Mouse (Mus musculus) C2C12 (cell line): ENCODE measurements around the gene Dmgdh. TPM values are rescaled to one million over a fixed set of nuclear protein-coding genes. Genes with fewer than 3 reads are reported as not detected.

Experiments
- H3K27me3 ChIP-seq: one replicate; pipeline ENCODE4 v1.6.1; 2011; ENCODE audit not compliant: control insufficient read depth, insufficient read depth, insufficient read length
- H3K36me3 ChIP-seq: one replicate; pipeline ENCODE4 v1.6.1; 2011; ENCODE audit not compliant: control insufficient read depth, insufficient read depth
- H3K4me3 ChIP-seq: one replicate; pipeline ENCODE4 v1.5.1; 2011; ENCODE audit warnings: mild to moderate bottlenecking, control low read depth; ENCODE audit not compliant: poor library complexity, insufficient read depth, severe bottlenecking
- H3K79me2 ChIP-seq: one replicate; pipeline ENCODE4 v1.6.1; 2011; ENCODE audit not compliant: control insufficient read depth, insufficient read depth
- H3K79me3 ChIP-seq: one replicate; pipeline ENCODE4 v1.6.1; 2011; ENCODE audit warnings: low read depth, control low read depth
- H3ac ChIP-seq: one replicate; pipeline ENCODE3; 2011; ENCODE audit warnings: low read depth; ENCODE audit not compliant: control insufficient read depth, insufficient read length
- CEBPB ChIP-seq: IDR thresholded peaks from one replicate; pipeline ENCODE4 v1.6.1; 2011; ENCODE audit warnings: low read depth, mild to moderate bottlenecking, control low read depth, moderate library complexity
- CTCF ChIP-seq: IDR thresholded peaks from one replicate; pipeline ENCODE4 v1.5.1; 2011; ENCODE audit not compliant: control insufficient read depth, insufficient read depth, insufficient read length
- FOSL1 ChIP-seq: IDR thresholded peaks from one replicate; pipeline ENCODE4 v1.8.0; 2011; ENCODE audit warnings: mild to moderate bottlenecking, low read length; ENCODE audit not compliant: poor library complexity, insufficient read depth, severe bottlenecking
- MAX ChIP-seq: IDR thresholded peaks from one replicate; pipeline ENCODE4 v1.6.1; 2011; ENCODE audit warnings: mild to moderate bottlenecking, control low read depth
- MYOD1 ChIP-seq: IDR thresholded peaks from one replicate; pipeline ENCODE4 v1.6.1; 2011; ENCODE audit warnings: low read depth; ENCODE audit not compliant: control insufficient read depth, insufficient read length
- MYOG ChIP-seq: IDR thresholded peaks from one replicate; pipeline ENCODE4 v1.6.1; 2011; ENCODE audit not compliant: control insufficient read depth, insufficient read length; ENCODE audit errors: extremely low read depth
- USF1 ChIP-seq: IDR thresholded peaks from one replicate; pipeline ENCODE4 v1.6.1; 2011; ENCODE audit warnings: low read depth, mild to moderate bottlenecking, control low read depth, moderate library complexity
- polyA plus RNA-seq: library from polyadenylated mRNA; unstranded; fragments of >200 nt; fragmentation: generic; extraction: Trizol; gene quantifications from one replicate; pipeline ENCODE4 v1.2.1, GENCODE M21; 2012; ENCODE audit warnings: missing spikeins

The Dmgdh gene
- polyA plus RNA-seq, 1 experiment: not detected

- Histone ChIP-seq H3K36me3 (no peaks in the 10 kb centered on the region), H3K4me3 (no peak overlapping the region), H3K79me2 (no peaks in the 10 kb centered on the region), H3K79me3 (no peaks in the 10 kb centered on the region), H3ac (no peak overlapping the region), H3K27me3 (peaks cover 10% of the 10 kb centered on the region)
- TF ChIP-seq MAX (no peak), USF1 (no peak), MYOG (no peak), CTCF (no peak), MYOD1 (no peak)
Measured at GRCm38 (mm10) chr13:93710325-93710724, 36.1 kb downstream of the Dmgdh start.

GRCm38 (mm10) chr13:93711226-93711625 lies 37.0 kb downstream of the Dmgdh start:
- Histone ChIP-seq H3K79me2 (no peaks in the 10 kb centered on the region), H3ac (no peak overlapping the region), H3K36me3 (no peaks in the 10 kb centered on the region), H3K79me3 (no peaks in the 10 kb centered on the region), H3K27me3 (peaks cover 11% of the 10 kb centered on the region), H3K4me3 (no peak overlapping the region)
- TF ChIP-seq CEBPB (no peak), MYOD1 (no peak), USF1 (no peak), MAX (no peak), FOSL1 (no peak), MYOG (no peak), CTCF (no peak)

GRCm38 (mm10) chr13:93712362-93712761 lies 38.1 kb downstream of the Dmgdh start:
- no peak overlapping the region for H3K4me3 ChIP-seq
- H3ac ChIP-seq: no peak overlapping the region
- no peaks in the 10 kb centered on the region for H3K36me3 ChIP-seq
- H3K79me3 ChIP-seq: no peaks in the 10 kb centered on the region
- peaks cover 13% of the 10 kb centered on the region for H3K27me3 ChIP-seq
- no peak for TF ChIP-seq MYOD1
- no peak for TF ChIP-seq CTCF
- TF ChIP-seq MAX: no peak
- TF ChIP-seq FOSL1: no peak
- no peak for TF ChIP-seq MYOG
- no peak for TF ChIP-seq USF1
- no peak for TF ChIP-seq CEBPB
- H3K79me2 ChIP-seq: no peaks in the 10 kb centered on the region

GRCm38 (mm10) chr13:93713826-93714225 lies 39.6 kb downstream of the Dmgdh start:
- Histone ChIP-seq H3K27me3 (peaks cover 18% of the 10 kb centered on the region), H3K36me3 (no peaks in the 10 kb centered on the region), H3ac (no peak overlapping the region), H3K4me3 (no peak overlapping the region), H3K79me3 (no peaks in the 10 kb centered on the region), H3K79me2 (no peaks in the 10 kb centered on the region)
- TF ChIP-seq CTCF (no peak), MYOG (no peak), MAX (no peak), CEBPB (no peak), FOSL1 (no peak), MYOD1 (no peak), USF1 (no peak)

GRCm38 (mm10) chr13:93717113-93717512 lies 42.9 kb downstream of the Dmgdh start:
- no peak overlapping the region for H3K4me3 ChIP-seq
- H3ac ChIP-seq: no peak overlapping the region
- H3K79me3 ChIP-seq: no peaks in the 10 kb centered on the region
- peaks cover 11% of the 10 kb centered on the region for H3K27me3 ChIP-seq
- H3K79me2 ChIP-seq: no peaks in the 10 kb centered on the region
- no peaks in the 10 kb centered on the region for H3K36me3 ChIP-seq
- TF ChIP-seq MAX: no peak
- no peak for TF ChIP-seq MYOG
- no peak for TF ChIP-seq CTCF
- no peak for TF ChIP-seq CEBPB
- TF ChIP-seq MYOD1: no peak

GRCm38 (mm10) chr13:93718948-93719347 lies 44.7 kb downstream of the Dmgdh start:
- H3K79me3 ChIP-seq: no peaks in the 10 kb centered on the region
- no peak overlapping the region for H3ac ChIP-seq
- TF ChIP-seq MAX (no peak), MYOG (no peak), CTCF (peak; percentile 6)
- H3K79me2 ChIP-seq: no peaks in the 10 kb centered on the region
- H3K4me3 ChIP-seq: no peak overlapping the region
- peaks cover 11% of the 10 kb centered on the region for H3K27me3 ChIP-seq
- H3K36me3 ChIP-seq: no peaks in the 10 kb centered on the region
